ENCODE assay signal across 21 mouse cellular contexts in genomic region chr3:8252311-8252710, GRCm38 (mm10).
"Had no signal": no experiment of that assay in that cellular context is flagged by ENCODE, and none has a peak within 500 bp of the region (broad histone marks: within the 10 kb centered on the region; RNA-seq: fewer than 3 reads in every experiment).

No protein-coding gene starts in this region.

- H3K36me3 ChIP-seq: heart, embryonic 13.5 days; heart, embryonic 15.5 days; hindbrain, embryonic 13.5 days; hindbrain, embryonic 15.5 days; limb, embryonic 13.5 days; limb, embryonic 15.5 days; liver, embryonic 12.5 days had no signal

- H3K4me3 ChIP-seq: heart, embryonic 13.5 days; heart, embryonic 15.5 days; hindbrain, embryonic 13.5 days; hindbrain, embryonic 15.5 days; layer of hippocampus, adult 2 months; limb, embryonic 13.5 days; limb, embryonic 15.5 days; liver, embryonic 12.5 days had no signal

- H3K27me3 ChIP-seq: heart, embryonic 13.5 days; heart, embryonic 15.5 days; hindbrain, embryonic 13.5 days; hindbrain, embryonic 15.5 days; limb, embryonic 13.5 days; limb, embryonic 15.5 days; liver, embryonic 12.5 days had no signal

- DNase-seq: gastrocnemius, postnatal 14 days; heart, adult 18-20 months; heart, postnatal 14 days; heart, postnatal 36 days; kidney, adult 11 months; kidney, adult 2 months; kidney, adult 9 months; kidney, postnatal 10 days; kidney, postnatal 25 days; kidney, postnatal 4 days; layer of hippocampus, adult 9-11 months; layer of hippocampus, postnatal 36 days; left cerebral cortex, postnatal 4 days had no signal
